Mouse (Mus musculus) heart, adult 2 months (tissue): ENCODE measurements around the gene Sdk2.

ENCODE experiments used
- CTCF ChIP-seq: fragments of 200-600 bp; IDR thresholded peaks from 2 replicates; pipeline ENCODE4 v1.8.1; 2022; ENCODE audit warnings: antibody characterized with exemption, mild to moderate bottlenecking, moderate library complexity
- EP300 ChIP-seq: fragments of 200-500 bp; IDR thresholded peaks from 2 replicates; pipeline ENCODE4 v1.6.1; 2011; ENCODE audit warnings: low read depth, low read length, control low read depth; ENCODE audit not compliant: insufficient read depth
- POLR2A ChIP-seq: fragments of 200-500 bp; IDR thresholded peaks from 2 replicates; pipeline ENCODE4 v1.6.1; 2011; ENCODE audit warnings: mild to moderate bottlenecking, low read depth, low read length, control low read depth; ENCODE audit not compliant: insufficient read depth

GRCm38 (mm10) chr11:113898671-113899070, 168.2 kb downstream of the Sdk2 start:
- TF ChIP-seq CTCF (no peak), POLR2A (no peak), EP300 (no peak)
